Mouse (Mus musculus) cerebellum, adult 9-10 months (tissue): Measurements from ENCODE around the gene Olfr1337.
"Not testable (repeated sequence)": the region's sequence is repeated elsewhere in the genome, so short reads cannot be mapped to it uniquely, and the experiment has no call there.

Experiments used
- DNase-seq: peaks from one replicate; pipeline ENCODE4 v3.0.0; 2022

Gene Olfr1337

GRCm38 (mm10) chr4:118782486-118782885 is at the start of gene Olfr1337:
Gene Olfr1337, minus strand, starts transcription at chr4:118782586.
- DNase-seq: no peak

- DNase-seq: peak; percentile 2
Observed at GRCm38 (mm10) chr4:118818921-118819320, 36.5 kb upstream of the Olfr1337 start.

GRCm38 (mm10) chr4:118809844-118810243 is 27.5 kb upstream of the Olfr1337 start, which contains the start of gene Olfr1335:
Gene Olfr1335, minus strand, starts transcription at chr4:118809944.
- DNase-seq: no peak

GRCm38 (mm10) chr4:118792796-118793195 is 10.4 kb upstream of the Olfr1337 start:
- DNase-seq: not testable (repeated sequence)

GRCm38 (mm10) chr4:118758637-118759036 is 23.7 kb downstream of the Olfr1337 start, which contains the start of gene Olfr1338:
Gene Olfr1338, minus strand, starts transcription at chr4:118758737.
- no peak for DNase-seq

GRCm38 (mm10) chr4:118741881-118742280 is 40.5 kb downstream of the Olfr1337 start:
- DNase-seq: no peak

- DNase-seq: no peak
Observed at GRCm38 (mm10) chr4:118740988-118741698, 41.2 kb downstream of the Olfr1337 start.

- no peak for DNase-seq
Observed at GRCm38 (mm10) chr4:118739574-118739973, 42.8 kb downstream of the Olfr1337 start.

- no peak for DNase-seq
Observed at GRCm38 (mm10) chr4:118731875-118732274, 50.5 kb downstream of the Olfr1337 start, which contains the start of gene Olfr1339. Gene Olfr1339, plus strand, starts transcription at chr4:118732175.
